Mouse (Mus musculus) kidney, postnatal 0 days (tissue): ENCODE measurements around the gene Fcgbp. TPM values are rescaled to one million over a fixed set of nuclear protein-coding genes. Genes with fewer than 3 reads are reported as not detected.

Experiments
- ATAC-seq: fragments of 200-750 bp; cut with Nextera tagmentation; replicated peaks from 2 replicates; pipeline ENCODE4 v1.8.0; 2017; ENCODE audit warnings: low read depth, moderate number of reproducible peaks, moderate TSS enrichment, moderate library complexity; ENCODE audit not compliant: low FRiP score
- DNase-seq: peaks from one replicate; pipeline ENCODE4 v3.0.0-alpha.2; 2016; ENCODE audit warnings: low spot score
- H3K27ac ChIP-seq: fragments of 300-500 bp; sonication (generic); 2 replicates; pipeline ENCODE4 v1.5.1; 2014; ENCODE audit warnings: mild to moderate bottlenecking
- H3K27me3 ChIP-seq: fragments of 300-500 bp; sonication (generic); 2 replicates; pipeline ENCODE4 v1.6.1; 2014; ENCODE audit warnings: low read length, mixed read lengths; ENCODE audit not compliant: insufficient read depth
- H3K36me3 ChIP-seq: fragments of 300-500 bp; sonication (generic); 2 replicates; pipeline ENCODE4 v1.6.1; 2014; ENCODE audit warnings: low read length, mixed read lengths; ENCODE audit not compliant: insufficient read depth
- H3K4me1 ChIP-seq: fragments of 300-500 bp; sonication (generic); replicated peaks from 2 replicates; pipeline ENCODE4 v1.6.1; 2014; ENCODE audit warnings: antibody characterized with exemption, low read length, mixed read lengths; ENCODE audit not compliant: insufficient read depth
- H3K4me2 ChIP-seq: fragments of 300-500 bp; sonication (generic); 2 replicates; pipeline ENCODE4 v1.6.1; 2014; ENCODE audit warnings: mild to moderate bottlenecking, low read length, moderate library complexity, mixed read lengths
- H3K4me3 ChIP-seq: fragments of 300-500 bp; sonication (generic); replicated peaks from 2 replicates; pipeline ENCODE4 v1.5.1; 2014; ENCODE audit warnings: low read depth, low read length
- H3K9ac ChIP-seq: fragments of 300-500 bp; sonication (generic); 2 replicates; pipeline ENCODE4 v1.6.1; 2014; ENCODE audit warnings: low read depth, low read length
- H3K9me3 ChIP-seq: fragments of 300-500 bp; sonication (generic); replicated peaks from 2 replicates; pipeline ENCODE4 v1.6.1; 2016; ENCODE audit warnings: low read length, inconsistent platforms, mixed read lengths
- CTCF ChIP-seq: IDR thresholded peaks from 2 replicates; pipeline ENCODE4 v1.5.1; 2016; ENCODE audit warnings: antibody characterized with exemption, low read depth, mild to moderate bottlenecking, moderate library complexity
- WGBS: fragments of 180-500 bp; shearing (Covaris S2); extraction: QIAGEN DNeasy Blood & Tissue Kit; methylation state at CpG from one replicate; pipeline ENCODE4 v1.1.7; 2014; 5-methylcytosine and 5-hydroxymethylcytosine counted together
- polyA plus RNA-seq: library from polyadenylated mRNA; unstranded; fragments of >200 nt; fragmentation: Nextera tagmentation; extraction: Ambion mirVana; gene quantifications from 2 replicates; pipeline ENCODE4 v1.2.1, GENCODE M21; 2015

Fcgbp gene
- polyA plus RNA-seq, result 0.92 and 0.96 TPM in 2 replicates

DNA sequence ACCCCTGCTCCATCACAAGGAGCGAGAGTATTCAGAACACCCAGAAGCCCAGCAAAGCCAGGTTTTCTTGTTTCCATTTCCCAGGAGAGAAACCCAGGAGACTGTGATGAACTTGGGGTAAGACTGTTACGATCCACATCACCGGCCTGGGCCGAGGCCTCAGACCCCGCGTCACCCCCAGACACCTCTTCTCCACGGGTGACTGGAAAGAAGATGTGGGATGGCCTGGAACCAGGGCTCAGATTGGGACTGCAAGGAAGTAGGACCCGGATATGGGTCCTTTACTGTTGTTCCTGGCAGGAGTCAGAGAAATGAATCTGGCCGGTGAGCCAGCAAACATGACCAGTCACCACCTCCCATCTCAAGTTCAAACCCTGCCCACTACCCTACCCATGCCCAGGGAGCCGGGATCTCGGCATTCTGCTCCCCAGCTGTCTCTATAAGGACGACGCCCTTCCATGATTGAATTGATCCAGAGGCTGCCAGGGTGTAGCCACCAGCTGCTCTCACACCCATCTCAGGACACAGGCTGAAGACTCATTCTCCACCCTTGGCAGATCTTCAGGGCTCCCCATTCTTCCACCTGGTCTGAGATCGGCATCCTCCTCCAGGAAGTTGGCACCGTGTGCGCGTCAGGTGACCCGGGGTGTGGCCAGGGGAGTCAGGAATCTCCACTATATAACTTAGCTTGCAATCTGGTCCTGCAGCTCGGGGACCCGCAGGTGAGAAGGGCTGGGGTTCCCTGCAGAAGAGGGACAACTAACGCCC, at the start of gene Fcgbp:
Gene Fcgbp (plus strand): TSS at position 706 of the 768 bp plus-strand sequence.
- no peak for TF ChIP-seq CTCF
- Histone ChIP-seq H3K27me3 (no peaks in the 10 kb centered on the region), H3K4me3 (no peak within 1 kb of the TSS), H3K9ac (no peak within 1 kb of the TSS), H3K27ac (no peak within 1 kb of the TSS), H3K4me2 (no peak within 1 kb of the TSS), H3K36me3 (no peaks in the 10 kb centered on the region), H3K9me3 (no peaks in the 10 kb centered on the region), H3K4me1 (no peaks in the 10 kb centered on the region)
- no peak for DNase-seq
- no peak for ATAC-seq
- WGBS, result 68% methylated on average over 21 of the region's 21 CpGs

GRCm38 (mm10) chr7:28044524-28044923, 26.5 kb upstream of the Fcgbp start:
- H3K4me1 ChIP-seq, result no peaks in the 10 kb centered on the region
- H3K9ac ChIP-seq, result no peak overlapping the region
- H3K27me3 ChIP-seq, result no peaks in the 10 kb centered on the region
- no peaks in the 10 kb centered on the region for H3K9me3 ChIP-seq
- ATAC-seq, result no peak
- no peak overlapping the region for H3K4me3 ChIP-seq
- H3K4me2 ChIP-seq, result no peak overlapping the region
- DNase-seq, result no peak
- no peak for TF ChIP-seq CTCF
- WGBS, result 84% methylated on average over 4 of the region's 4 CpGs
- H3K36me3 ChIP-seq, result peaks cover 64% of the 10 kb centered on the region
- H3K27ac ChIP-seq, result no peak overlapping the region

- Histone ChIP-seq H3K4me3 (peak within 1 kb of the TSS; percentile 51), H3K9ac (peak within 1 kb of the TSS; percentile 66), H3K27ac (no peak within 1 kb of the TSS), H3K4me2 (peak within 1 kb of the TSS; percentile 80), H3K36me3 (peaks cover 22% of the 10 kb centered on the region), H3K27me3 (no peaks in the 10 kb centered on the region), H3K9me3 (no peaks in the 10 kb centered on the region), H3K4me1 (no peaks in the 10 kb centered on the region)
- peak; percentile 93 for TF ChIP-seq CTCF
- DNase-seq (peak; percentile 100), ATAC-seq (peak; percentile 96)
- under 1% methylated on average over 52 of the region's 52 CpGs for WGBS
Observed at GRCm38 (mm10) chr7:28049476-28050409, 21.3 kb upstream of the Fcgbp start, which contains the start of gene Psmc4. Gene Psmc4 (minus strand): TSS chr7:28050101.

DNA sequence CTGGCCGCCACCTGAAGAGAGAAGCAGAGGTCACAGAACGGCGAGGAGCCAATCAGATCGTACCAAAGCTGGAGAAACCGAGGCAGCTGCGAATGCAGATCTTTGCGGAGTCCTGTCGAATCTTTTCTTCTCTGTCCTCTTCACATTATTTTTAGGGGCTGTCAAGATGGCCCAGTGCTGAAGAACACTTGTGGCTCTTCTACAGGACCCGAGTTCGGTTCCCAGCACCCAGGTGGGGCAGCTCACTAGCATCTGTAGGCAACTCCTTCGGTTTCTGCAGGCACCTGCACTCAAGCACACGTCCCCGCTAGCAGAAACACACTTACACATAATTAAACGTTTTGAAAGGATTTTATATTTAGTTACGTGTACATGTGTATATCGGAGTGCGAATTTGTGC, 20.5 kb upstream of the Fcgbp start:
- TF ChIP-seq CTCF, result no peak
- ATAC-seq (no peak), DNase-seq (no peak)
- Histone ChIP-seq H3K9ac (no peak overlapping the region), H3K36me3 (peaks cover 18% of the 10 kb centered on the region), H3K4me3 (no peak overlapping the region), H3K4me1 (no peaks in the 10 kb centered on the region), H3K27ac (no peak overlapping the region), H3K9me3 (no peaks in the 10 kb centered on the region), H3K27me3 (no peaks in the 10 kb centered on the region), H3K4me2 (peak overlapping the region; percentile 38)
- 59% methylated on average over 17 of the region's 17 CpGs for WGBS

- Histone ChIP-seq H3K4me1 (no peaks in the 10 kb centered on the region), H3K9me3 (no peaks in the 10 kb centered on the region), H3K9ac (0 out of 2 replicates have a peak overlapping the region, but pooled peaks have one; percentile 13), H3K36me3 (no peaks in the 10 kb centered on the region), H3K4me2 (no peak overlapping the region), H3K27me3 (no peaks in the 10 kb centered on the region), H3K4me3 (no peak overlapping the region), H3K27ac (no peak overlapping the region)
- peak; percentile 56 for DNase-seq
- no peak for ATAC-seq
- TF ChIP-seq CTCF, result no peak
- 81% methylated on average over 6 of the region's 6 CpGs for WGBS
Observed at GRCm38 (mm10) chr7:28053046-28053930, 17.7 kb upstream of the Fcgbp start.
